Mouse (Mus musculus): Measurements from ENCODE around the gene Pld3.

GRCm38 (mm10) chr7:27541431-27541830 lies 11.6 kb downstream of the Pld3 start:
- TF ChIP-seq POU5F1 (IDR thresholded peaks at IDR 0.05; ENCODE audit: borderline replicate concordance, low read length) (no peak), CTCF (conservative IDR thresholded peaks at IDR 0.05; ENCODE audit: low read length) (no peak), NANOG (IDR thresholded peaks at IDR 0.05; ENCODE audit: borderline replicate concordance, low read length) (no peak)
